8 mouse cellular contexts compared by ENCODE assay signal in genomic region chr4:106255959-106256609, GRCm38 (mm10). TPM values are rescaled to one million over a fixed set of nuclear protein-coding genes. Genes with fewer than 3 reads are reported as not detected.
DNase-seq lines count a peak whose midpoint lies in the region; ATAC-seq and TF ChIP-seq lines count a peak whose summit lies in the region.

No protein-coding gene starts in this region.

- TF ChIP-seq POLR2A in brain, embryonic 14.5 days (IDR thresholded peaks at IDR 0.05; ENCODE audit: borderline replicate concordance, extremely low read depth, insufficient read depth, insufficient read length, poor library complexity, severe bottlenecking) = no peak

- no peak overlapping the region for H3K4me3 ChIP-seq in hindbrain, embryonic 15.5 days
- no peak overlapping the region for H3K4me3 ChIP-seq in hindbrain, embryonic 11.5 days (ENCODE audit: low read depth, low read length)
- H3K4me3 ChIP-seq in kidney, embryonic 15.5 days (replicated peaks) = no peak overlapping the region
- no peak overlapping the region for H3K4me3 ChIP-seq in limb, embryonic 13.5 days

- peaks cover 8% of the 10 kb centered on the region for H3K4me1 ChIP-seq in hindbrain, embryonic 15.5 days (replicated peaks)
- H3K4me1 ChIP-seq in hindbrain, embryonic 11.5 days (replicated peaks; ENCODE audit: control insufficient read depth, insufficient read depth, low read length) = no peaks in the 10 kb centered on the region
- H3K4me1 ChIP-seq in kidney, embryonic 15.5 days = peaks cover 9% of the 10 kb centered on the region; the same call in 1 of the 2 replicates
- peaks cover 17% of the 10 kb centered on the region for H3K4me1 ChIP-seq in limb, embryonic 13.5 days

- H3K4me2 ChIP-seq in hindbrain, embryonic 15.5 days = no peak overlapping the region
- no peak overlapping the region for H3K4me2 ChIP-seq in hindbrain, embryonic 11.5 days (replicated peaks; ENCODE audit: low read depth, low read length)
- H3K4me2 ChIP-seq in kidney, embryonic 15.5 days = no peak overlapping the region
- no peak overlapping the region for H3K4me2 ChIP-seq in limb, embryonic 13.5 days (replicated peaks)

- H3K9ac ChIP-seq in hindbrain, embryonic 15.5 days = no peak overlapping the region
- no peak overlapping the region for H3K9ac ChIP-seq in hindbrain, embryonic 11.5 days (ENCODE audit: low read depth, low read length)
- no peak overlapping the region for H3K9ac ChIP-seq in kidney, embryonic 15.5 days
- H3K9ac ChIP-seq in limb, embryonic 13.5 days = no peak overlapping the region

- H3K27ac ChIP-seq in hindbrain, embryonic 15.5 days (replicated peaks) = peak overlapping the region; percentile 63; the same call in 1 of the 2 replicates
- H3K27ac ChIP-seq in hindbrain, embryonic 11.5 days (ENCODE audit: low read depth, low read length) = no peak overlapping the region
- H3K27ac ChIP-seq in kidney, embryonic 15.5 days = peak overlapping the region; percentile 54; the same call in 1 of the 2 replicates
- H3K27ac ChIP-seq in limb, embryonic 13.5 days = peak overlapping the region; percentile 65; the same call in 1 of the 2 replicates

- no peak for TF ChIP-seq CTCF in brain, embryonic 14.5 days (IDR thresholded peaks at IDR 0.05; ENCODE audit: borderline replicate concordance, extremely low read depth, insufficient read depth, insufficient read length)

- no peaks in the 10 kb centered on the region for H3K9me3 ChIP-seq in hindbrain, embryonic 15.5 days
- H3K9me3 ChIP-seq in hindbrain, embryonic 11.5 days (ENCODE audit: control insufficient read depth, low read length) = no peaks in the 10 kb centered on the region
- no peaks in the 10 kb centered on the region for H3K9me3 ChIP-seq in kidney, embryonic 15.5 days (replicated peaks)
- 0 out of 2 replicates have a peak, but pooled peaks cover 3% of the 10 kb centered on the region for H3K9me3 ChIP-seq in limb, embryonic 13.5 days

- no peaks in the 10 kb centered on the region for H3K36me3 ChIP-seq in hindbrain, embryonic 15.5 days
- no peaks in the 10 kb centered on the region for H3K36me3 ChIP-seq in hindbrain, embryonic 11.5 days (ENCODE audit: control insufficient read depth, insufficient read depth, low read length)
- no peaks in the 10 kb centered on the region for H3K36me3 ChIP-seq in kidney, embryonic 15.5 days
- no peaks in the 10 kb centered on the region for H3K36me3 ChIP-seq in limb, embryonic 13.5 days

- ATAC-seq in hindbrain, embryonic 15.5 days (ENCODE audit: low FRiP score, low read depth) = peak; percentile 75; the same call in 1 of the 2 replicates
- ATAC-seq in hindbrain, embryonic 11.5 days (ENCODE audit: low FRiP score) = no peak
- no peak for ATAC-seq in kidney, embryonic 15.5 days (replicated peaks; ENCODE audit: low FRiP score)
- peak; percentile 69 for ATAC-seq in limb, embryonic 13.5 days (ENCODE audit: low FRiP score, low read depth)

- H3K27me3 ChIP-seq in hindbrain, embryonic 15.5 days = no peaks in the 10 kb centered on the region
- H3K27me3 ChIP-seq in hindbrain, embryonic 11.5 days (ENCODE audit: control insufficient read depth, insufficient read depth, low read length) = no peaks in the 10 kb centered on the region
- H3K27me3 ChIP-seq in kidney, embryonic 15.5 days = no peaks in the 10 kb centered on the region
- H3K27me3 ChIP-seq in limb, embryonic 13.5 days = 0 out of 2 replicates have a peak, but pooled peaks cover 2% of the 10 kb centered on the region

- no peak for DNase-seq in hindbrain, embryonic 11.5 days (ENCODE audit: low spot score)
- DNase-seq in brain, embryonic 14.5 days (ENCODE audit: low read depth) = peak; percentile 91
- peak; percentile 21 for DNase-seq in gastrocnemius, postnatal 10 days
- DNase-seq in embryo, embryonic 10 days (ENCODE audit: low spot score) = no peak
- DNase-seq in spleen, adult 12 weeks (ENCODE audit: low spot score) = no peak

RNA-seq across cellular contexts. Expression of gene Usp24, which starts 59.9 kb away (rescaled TPM):
- polyA plus RNA-seq in hindbrain, embryonic 15.5 days (2015; fragmentation: Nextera tagmentation; extraction: Ambion mirVana) = 9.1 and 9.8 TPM in 2 replicates
- polyA plus RNA-seq in hindbrain, embryonic 11.5 days (2014; fragmentation: Nextera tagmentation; extraction: Ambion mirVana) = 10.2 and 12.5 TPM in 2 replicates
- polyA plus RNA-seq in brain, embryonic 14.5 days (2012; rRNA removed) = 12.9 and 20.7 TPM in 2 replicates
- 10 to 100 TPM; 39.2 to 41.6 TPM for total RNA-seq in gastrocnemius, postnatal 10 days (2021)
- 8.3 and 9.3 TPM in 2 replicates for polyA plus RNA-seq in kidney, embryonic 15.5 days (2015; fragmentation: Nextera tagmentation; extraction: Ambion mirVana)
- 9.0 and 9.4 TPM in 2 replicates for polyA plus RNA-seq in limb, embryonic 13.5 days (2015; fragmentation: Nextera tagmentation; extraction: Ambion mirVana)

Comparison
In these comparisons a context has a peak if more than half of its experiments do, and no peak if none do; other contexts are left out.
1. ATAC-seq: peak in hindbrain, embryonic 15.5 days (single experiment) and limb, embryonic 13.5 days (single experiment); none in hindbrain, embryonic 11.5 days (single experiment) and kidney, embryonic 15.5 days (single experiment).
2. DNase-seq: peak in brain, embryonic 14.5 days (single experiment) and gastrocnemius, postnatal 10 days (single experiment); none in hindbrain, embryonic 11.5 days (single experiment), embryo, embryonic 10 days (single experiment) and spleen, adult 12 weeks (single experiment).